Mouse (Mus musculus) spleen, adult 18-20 months (tissue): ENCODE measurements around the gene Cer1.

Experiments used
- DNase-seq, 2 experiments: peaks; one replicate each; pipeline ENCODE4 v3.0.0; 2022; ENCODE audit warnings: mixed read lengths in 2 of 2

The Cer1 gene

DNA sequence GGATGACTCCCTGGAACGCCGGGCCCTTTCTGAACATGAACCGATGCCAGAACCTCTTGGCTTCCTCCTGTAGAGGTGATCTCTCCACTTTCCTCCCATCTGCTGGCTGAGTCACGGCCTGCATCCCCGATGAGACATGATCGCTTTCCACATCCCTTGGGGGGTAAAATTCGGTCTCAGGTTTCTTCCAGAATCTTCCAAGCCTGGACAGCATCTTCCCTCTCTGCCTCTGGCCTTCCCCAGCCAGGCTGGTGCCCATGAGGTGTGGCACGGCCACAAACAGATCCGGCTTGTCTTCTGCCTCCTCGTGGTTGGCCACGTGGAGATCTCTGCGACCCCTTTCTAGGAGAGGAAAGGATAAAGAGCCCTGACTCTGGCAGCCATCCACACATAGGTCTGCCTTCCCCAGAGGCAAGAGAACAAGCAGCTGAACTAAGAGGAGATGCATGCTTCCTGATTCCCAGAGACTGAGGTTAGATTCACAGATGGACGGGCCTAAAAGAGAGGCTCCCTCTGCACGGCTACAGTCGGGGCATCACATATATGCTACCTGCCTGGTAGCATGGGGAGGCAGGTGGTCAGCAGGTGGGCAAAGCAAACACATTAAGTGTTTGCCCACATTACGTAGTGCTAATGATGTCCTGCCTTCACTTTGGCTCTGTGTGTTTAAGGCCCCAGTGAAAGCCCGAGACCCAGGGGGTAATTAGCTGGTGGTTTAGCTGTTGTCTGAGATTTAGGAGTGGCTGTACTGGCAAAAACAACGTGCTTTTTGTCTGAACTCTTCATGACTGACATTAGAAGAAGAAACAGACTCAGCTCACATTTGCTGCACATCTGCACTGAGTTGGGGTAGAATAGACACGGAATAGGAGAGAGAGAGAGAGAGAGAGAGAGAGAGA is at the start of gene Cer1:
Cer1 (minus strand) TSS at position 513 of the 899 bp plus-strand sequence.
- DNase-seq: no peak

DNA sequence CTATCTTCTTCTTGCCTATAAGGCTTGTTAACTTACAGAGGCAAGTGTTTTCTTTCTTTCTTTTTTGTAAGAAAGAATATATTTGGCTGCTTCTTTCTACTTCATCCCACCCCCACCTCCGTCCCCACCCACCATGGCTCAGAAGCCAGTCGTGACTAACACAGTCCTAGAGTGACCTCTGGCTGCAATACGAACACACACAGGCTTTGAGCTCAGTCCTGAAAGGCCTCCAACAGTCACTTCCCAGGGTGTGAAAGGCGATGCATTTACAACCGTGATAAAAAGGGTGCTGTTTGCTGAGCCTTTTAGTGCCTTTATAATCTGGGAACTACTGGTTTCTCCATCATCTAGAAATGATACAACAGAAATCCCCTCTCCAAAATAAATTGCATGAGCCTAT is 49.4 kb upstream of the Cer1 start:
- DNase-seq: no peak

DNA sequence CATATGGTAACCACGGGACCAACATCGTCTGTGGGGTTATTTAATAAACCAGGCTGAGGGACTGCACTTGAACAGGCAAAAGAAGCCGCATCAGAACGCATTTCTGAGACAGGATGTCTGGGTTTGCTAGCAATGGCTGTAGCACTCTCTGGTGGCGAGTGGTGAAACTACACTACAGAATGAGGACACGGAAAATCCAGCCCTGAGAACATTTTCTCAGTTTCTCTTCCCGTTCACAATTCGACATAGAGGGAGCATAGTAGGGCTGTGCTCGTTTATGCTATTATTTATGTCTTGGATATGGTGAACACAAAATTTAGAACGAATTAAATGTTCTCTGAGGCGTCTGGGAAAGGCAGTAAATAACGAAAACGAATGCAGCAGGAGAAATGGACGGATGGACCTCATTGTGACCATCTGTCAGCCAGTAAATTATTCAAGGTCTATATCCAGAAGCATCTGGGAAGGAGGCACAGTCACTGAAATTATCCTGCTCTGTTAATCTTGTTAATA is 48.8 kb upstream of the Cer1 start:
- DNase-seq: peak in 1 of 2 experiments; percentile 33

- no peak for DNase-seq
These were observed 45.1 kb upstream of the Cer1 start for GRCm38 (mm10) chr4:82930079-82930478.

GRCm38 (mm10) chr4:82921962-82922361 is 37.0 kb upstream of the Cer1 start:
- no peak for DNase-seq

- no peak for DNase-seq
These were observed 33.7 kb upstream of the Cer1 start for GRCm38 (mm10) chr4:82918625-82919024.

DNA sequence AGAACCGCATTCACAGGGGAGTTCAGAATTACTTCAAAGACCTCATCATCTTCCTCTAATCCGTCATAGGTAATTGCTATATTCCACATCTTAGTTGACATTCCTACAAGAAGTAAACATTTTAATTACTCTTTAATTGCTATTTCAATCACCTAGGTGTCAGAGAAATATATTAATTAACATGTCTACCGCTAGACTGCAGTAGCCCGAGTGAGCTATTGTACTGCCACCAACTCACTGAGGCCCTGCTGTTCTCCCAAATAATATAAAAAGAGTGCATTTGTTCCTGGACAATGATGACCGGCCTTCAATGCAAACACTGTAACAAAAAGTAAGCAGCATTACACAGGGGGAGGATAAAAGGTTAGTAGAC is 31.7 kb upstream of the Cer1 start:
- no peak for DNase-seq

DNA sequence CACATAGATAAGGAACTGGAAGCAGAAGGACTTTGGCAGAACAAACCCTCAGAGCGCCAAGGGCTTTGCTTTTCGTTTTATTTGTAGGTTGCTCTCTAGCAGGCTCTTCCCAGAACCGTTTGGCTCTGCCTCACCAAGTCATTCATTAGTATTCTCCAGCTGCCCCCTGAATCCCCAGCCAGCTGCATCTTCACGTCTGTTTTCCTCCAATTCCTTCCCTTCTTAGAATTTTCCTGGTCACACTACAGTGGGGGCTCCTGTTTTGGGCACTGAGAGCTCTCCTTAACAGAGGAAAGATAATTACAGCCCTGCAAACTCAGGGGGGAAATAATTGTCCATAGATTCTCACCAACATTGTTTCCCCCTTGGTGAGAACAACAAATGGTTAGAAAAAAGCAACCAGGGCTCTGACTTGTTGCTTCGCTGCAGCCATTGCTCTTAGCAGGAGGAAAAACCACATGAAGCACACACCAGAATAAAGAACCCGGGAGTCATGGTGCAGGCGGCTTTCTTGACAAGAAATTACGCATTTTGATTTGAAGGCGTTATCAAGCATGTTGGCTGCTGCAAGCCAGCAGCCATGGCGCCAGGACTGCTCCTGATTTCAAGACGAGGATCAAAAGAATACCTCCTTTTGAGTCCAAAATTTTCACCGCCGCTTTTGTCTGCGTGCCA is 31.2 kb upstream of the Cer1 start:
- DNase-seq: no peak

- DNase-seq: no peak
These were observed 30.6 kb upstream of the Cer1 start for GRCm38 (mm10) chr4:82915576-82915975.

DNA sequence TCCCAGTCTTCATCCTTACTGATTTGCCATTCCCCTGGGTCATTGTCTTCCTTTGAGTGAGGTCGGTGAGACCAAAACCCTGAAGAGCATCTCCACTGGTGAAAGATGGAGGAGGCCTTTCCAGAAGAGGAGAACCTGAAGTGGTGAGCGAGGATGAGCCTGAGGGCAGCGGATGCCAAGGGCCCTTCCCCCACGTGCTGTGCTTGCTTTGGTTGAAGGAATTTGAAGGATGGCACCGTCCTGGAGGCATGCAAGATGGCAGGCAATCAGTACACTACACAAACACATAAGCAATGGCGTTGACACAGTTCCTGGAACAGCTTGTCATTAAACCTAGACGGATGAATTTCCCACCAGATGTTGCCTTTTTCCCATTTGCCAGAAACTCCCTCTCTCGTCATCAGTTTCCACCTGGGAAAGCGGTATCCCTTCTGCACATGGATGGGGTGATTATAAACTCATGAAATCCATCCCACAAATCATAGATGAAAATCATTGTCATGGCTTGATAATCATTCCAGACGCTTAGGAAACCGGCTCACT is 29.7 kb upstream of the Cer1 start:
- no peak for DNase-seq

- no peak for DNase-seq
These were observed 10.3 kb upstream of the Cer1 start for GRCm38 (mm10) chr4:82895227-82895626.

GRCm38 (mm10) chr4:82892247-82892646 is 7.3 kb upstream of the Cer1 start:
- DNase-seq: no peak

DNA sequence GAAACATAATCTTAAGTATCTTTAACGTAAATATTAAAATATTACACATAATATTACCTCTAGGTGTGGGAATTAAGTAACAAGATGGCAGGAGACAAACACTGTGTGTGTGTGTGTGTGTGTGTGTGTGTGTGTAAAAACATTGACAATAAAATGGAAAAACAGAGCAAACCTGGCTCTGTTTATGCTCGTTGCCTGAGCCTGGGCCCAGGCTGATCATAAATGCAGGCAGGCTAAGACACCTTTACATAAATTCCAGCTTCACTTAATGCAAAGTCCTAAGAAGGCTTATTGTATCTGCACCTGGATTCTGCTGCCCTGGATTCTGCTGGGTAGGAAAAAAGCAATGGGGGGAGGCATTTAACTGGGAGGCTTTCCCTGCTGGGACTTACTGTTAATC is 6.6 kb upstream of the Cer1 start:
- DNase-seq: no peak

GRCm38 (mm10) chr4:82891049-82891448 is 6.1 kb upstream of the Cer1 start:
- DNase-seq: no peak

GRCm38 (mm10) chr4:82890585-82890984 is 5.6 kb upstream of the Cer1 start:
- DNase-seq: no peak

DNA sequence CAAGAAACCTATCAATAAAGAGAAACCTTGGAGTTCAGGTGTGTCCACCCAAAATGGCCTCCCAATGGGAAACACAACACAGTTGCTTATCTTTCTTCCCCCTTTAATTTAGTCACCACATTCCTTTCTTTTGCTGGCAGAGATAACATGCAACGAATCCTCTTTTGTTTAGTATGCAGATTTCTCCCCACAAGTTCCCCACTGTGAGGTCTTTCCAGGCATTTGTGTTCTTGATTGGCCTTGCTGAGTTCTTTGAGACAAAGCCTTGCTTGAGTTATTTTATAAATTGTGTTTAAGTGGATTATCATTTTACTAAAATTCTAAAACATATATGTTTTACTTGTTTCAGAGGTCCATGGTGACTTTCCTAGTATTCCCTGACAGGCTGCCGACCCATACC is 1.2 kb upstream of the Cer1 start:
- DNase-seq: no peak

GRCm38 (mm10) chr4:82885535-82885913 is 576 bp upstream of the Cer1 start:
- DNase-seq: no peak

GRCm38 (mm10) chr4:82882500-82882899 is 2.4 kb downstream of the Cer1 start:
- DNase-seq: no peak

DNA sequence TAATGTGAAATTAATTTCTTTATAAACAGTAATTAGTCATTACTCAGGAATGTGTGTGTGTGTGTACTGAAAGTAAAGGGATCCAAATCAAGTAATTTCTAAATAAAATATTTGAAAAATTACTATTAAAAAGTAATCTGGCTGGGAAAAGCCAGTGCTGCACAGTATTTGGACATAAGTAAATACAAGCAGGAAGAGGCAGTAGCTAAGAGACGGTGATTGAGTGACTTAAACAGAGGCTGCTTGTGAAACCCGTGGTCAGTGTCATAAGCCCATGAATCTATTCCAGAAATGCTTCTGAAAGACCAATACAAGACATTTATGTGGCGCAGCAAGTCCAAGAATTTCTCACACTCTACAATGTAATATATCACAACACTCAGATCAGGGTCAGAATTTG is 3.6 kb downstream of the Cer1 start:
- no peak for DNase-seq

- no peak for DNase-seq
These were observed 4.7 kb downstream of the Cer1 start for GRCm38 (mm10) chr4:82880243-82880642.

DNA sequence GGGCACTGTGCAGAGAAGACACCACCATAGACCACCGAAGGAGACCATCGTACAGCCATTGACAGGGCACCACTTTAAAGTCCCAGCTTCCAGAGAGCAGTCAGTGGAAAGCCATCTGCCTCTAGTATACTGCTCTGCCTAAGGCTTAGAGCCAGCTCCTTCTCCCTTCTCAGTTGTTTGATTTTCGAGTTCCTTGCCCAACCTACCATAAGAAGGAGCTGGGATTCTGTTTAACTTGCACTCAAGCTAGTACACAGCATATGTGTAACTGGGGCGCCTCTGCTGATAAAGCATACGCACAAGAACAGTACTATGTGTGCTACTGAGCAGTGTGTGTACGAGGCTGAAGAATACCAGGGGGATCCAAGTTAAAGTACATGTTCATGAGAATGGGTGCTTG is 5.8 kb downstream of the Cer1 start:
- no peak for DNase-seq

GRCm38 (mm10) chr4:82876656-82877055 is 8.3 kb downstream of the Cer1 start:
- no peak for DNase-seq

DNA sequence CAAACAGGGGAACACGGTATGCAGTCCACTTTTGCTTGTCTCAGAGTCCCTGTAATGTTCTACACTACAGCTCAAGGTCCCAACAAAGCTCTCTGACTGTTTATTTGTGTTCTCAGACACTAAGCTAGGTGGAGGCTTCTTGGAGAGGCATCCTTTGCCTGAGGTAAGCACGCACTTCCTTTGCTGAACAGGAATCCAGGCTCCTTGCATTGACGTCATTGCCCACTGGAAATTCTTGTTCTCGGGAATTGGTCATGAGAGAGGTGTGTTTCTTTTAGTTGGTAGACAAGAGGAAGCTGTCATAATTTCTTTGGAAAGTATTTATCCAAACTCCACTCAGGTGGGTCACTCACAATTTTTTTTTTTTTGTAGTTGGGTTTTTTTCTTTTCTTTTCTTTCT is 9.4 kb downstream of the Cer1 start:
- no peak for DNase-seq

GRCm38 (mm10) chr4:82874791-82875190 is 10.2 kb downstream of the Cer1 start:
- DNase-seq: no peak
